ENCODE assay signal across 8 mouse cellular contexts in genomic region chr16:55820916-55821570, GRCm38 (mm10). TPM values are rescaled to one million over a fixed set of nuclear protein-coding genes. Genes with fewer than 3 reads are reported as not detected.
A peak's percentile ranks its signal among the peaks of the same experiment; 100 is the strongest.
DNase-seq lines count a peak whose midpoint lies in the region; ATAC-seq and TF ChIP-seq lines count a peak whose summit lies in the region.

No protein-coding gene starts in this region.

- no peak for TF ChIP-seq CTCF in cerebellum, adult 2 months (IDR thresholded peaks at IDR 0.05; ENCODE audit: borderline replicate concordance, insufficient read depth, low read depth, low read length)

- WGBS in cerebellum, adult 2 months: 26% methylated on average over 20 of the region's 20 CpGs
- 20% methylated on average over 20 of the region's 20 CpGs for WGBS in hindbrain, embryonic 12.5 days
- WGBS in midbrain, embryonic 12.5 days: 24% methylated on average over 20 of the region's 20 CpGs

- peak overlapping the region; percentile 77 for H3K9ac ChIP-seq in hindbrain, embryonic 12.5 days
- peak overlapping the region; percentile 65; the same call in 1 of the 2 replicates for H3K9ac ChIP-seq in midbrain, embryonic 12.5 days (replicated peaks)

- H3K36me3 ChIP-seq in hindbrain, embryonic 12.5 days: peaks cover 18% of the 10 kb centered on the region
- H3K36me3 ChIP-seq in midbrain, embryonic 12.5 days: peaks cover 13% of the 10 kb centered on the region

- H3K4me1 ChIP-seq in cerebellum, adult 2 months (ENCODE audit: control insufficient read depth, insufficient read depth, low read length): peaks cover 3% of the 10 kb centered on the region; the same call in 1 of the 2 replicates
- H3K4me1 ChIP-seq in hindbrain, embryonic 12.5 days: peaks cover 20% of the 10 kb centered on the region
- peaks cover 22% of the 10 kb centered on the region; the same call in 1 of the 2 replicates for H3K4me1 ChIP-seq in midbrain, embryonic 12.5 days

- no peak for ATAC-seq in hindbrain, embryonic 12.5 days (ENCODE audit: low FRiP score)
- ATAC-seq in midbrain, embryonic 12.5 days (ENCODE audit: low FRiP score, low read depth): no peak

- no peaks in the 10 kb centered on the region for H3K27me3 ChIP-seq in cerebellum, adult 2 months (ENCODE audit: control insufficient read depth, insufficient read depth, low read length)
- peaks cover 7% of the 10 kb centered on the region for H3K27me3 ChIP-seq in hindbrain, embryonic 12.5 days
- peaks cover 29% of the 10 kb centered on the region for H3K27me3 ChIP-seq in midbrain, embryonic 12.5 days

- peak overlapping the region; percentile 97 for H3K4me2 ChIP-seq in hindbrain, embryonic 12.5 days (replicated peaks)
- H3K4me2 ChIP-seq in midbrain, embryonic 12.5 days (replicated peaks): peak overlapping the region; percentile 98

- peak overlapping the region; percentile 73 for H3K4me3 ChIP-seq in cerebellum, adult 2 months (replicated peaks; ENCODE audit: insufficient read depth, low read depth, low read length)
- peak overlapping the region; percentile 76 for H3K4me3 ChIP-seq in hindbrain, embryonic 12.5 days
- peak overlapping the region; percentile 74 for H3K4me3 ChIP-seq in midbrain, embryonic 12.5 days

- DNase-seq in cerebellum, adult 2 months: no peak
- no peak for DNase-seq in cerebellum, adult 9-11 months
- peak; percentile 23 for DNase-seq in 3134 (ENCODE audit: extremely low read depth, insufficient read length, low spot score)
- DNase-seq in embryo, embryonic 11 days: peak; percentile 13
- no peak for DNase-seq in ovary, postnatal 10 days (ENCODE audit: low spot score)
- DNase-seq in adrenal gland, adult 18-20 months (ENCODE audit: low spot score in 2 of 2): no peak

- no peaks in the 10 kb centered on the region for H3K9me3 ChIP-seq in hindbrain, embryonic 12.5 days (replicated peaks)
- H3K9me3 ChIP-seq in midbrain, embryonic 12.5 days: no peaks in the 10 kb centered on the region

- TF ChIP-seq POLR2A in cerebellum, adult 2 months (IDR thresholded peaks at IDR 0.05; ENCODE audit: borderline replicate concordance, insufficient read depth, low read length): no peak

- no peak overlapping the region for H3K27ac ChIP-seq in cerebellum, adult 2 months (ENCODE audit: insufficient read depth, low read length)
- H3K27ac ChIP-seq in hindbrain, embryonic 12.5 days: no peak overlapping the region
- no peak overlapping the region for H3K27ac ChIP-seq in midbrain, embryonic 12.5 days (replicated peaks)

RNA-seq across cellular contexts. Expression of gene Nfkbiz, which starts 17.7 kb away (rescaled TPM):
- polyA plus RNA-seq in cerebellum, adult 2 months (2012; rRNA removed): 5.1 and 5.8 TPM in 2 replicates
- 1.4 and 1.8 TPM in 2 replicates for polyA plus RNA-seq in hindbrain, embryonic 12.5 days (2016; fragmentation: Nextera tagmentation; extraction: Ambion mirVana)
- polyA plus RNA-seq in midbrain, embryonic 12.5 days (2016; fragmentation: Nextera tagmentation; extraction: Ambion mirVana): 1.5 TPM in 2 replicates
- total RNA-seq in adrenal gland, adult 18-20 months (2021): 1 to 10 TPM; 4.2 to 6.2 TPM

Comparison
In these comparisons a context has a peak if more than half of its experiments do, and no peak if none do; other contexts are left out.
1. DNase-seq: peak in 3134 (single experiment) and embryo, embryonic 11 days (single experiment); none in cerebellum, adult 2 months (0 of 2), cerebellum, adult 9-11 months (single experiment), ovary, postnatal 10 days (single experiment) and adrenal gland, adult 18-20 months (0 of 2).
2. Peak in every context shown above with its lines, with median percentiles within 50 percentile points of each other: H3K4me3 ChIP-seq.